Mouse (Mus musculus) 416B (cell line): Measurements from ENCODE around the gene Zfp180.
"Not testable (repeated sequence)": the region's sequence is repeated elsewhere in the genome, so short reads cannot be mapped to it uniquely, and the experiment has no call there.

Experiments
- DNase-seq: peaks from one replicate; pipeline ENCODE4 v3.0.0; 2011; ENCODE audit warnings: low read depth

Gene Zfp180

GRCm38 (mm10) chr7:24081634-24082431 is at the start of gene Zfp180:
Zfp180 (plus strand) TSS chr7:24081924.
- DNase-seq, result peak; percentile 98

- no peak for DNase-seq
Observed at GRCm38 (mm10) chr7:24052660-24053304, 28.9 kb upstream of the Zfp180 start, which contains the start of gene Vmn1r183. Vmn1r183 (plus strand) TSS chr7:24053254.

GRCm38 (mm10) chr7:24074424-24074823 is 7.3 kb upstream of the Zfp180 start:
- not testable (repeated sequence) for DNase-seq

DNA sequence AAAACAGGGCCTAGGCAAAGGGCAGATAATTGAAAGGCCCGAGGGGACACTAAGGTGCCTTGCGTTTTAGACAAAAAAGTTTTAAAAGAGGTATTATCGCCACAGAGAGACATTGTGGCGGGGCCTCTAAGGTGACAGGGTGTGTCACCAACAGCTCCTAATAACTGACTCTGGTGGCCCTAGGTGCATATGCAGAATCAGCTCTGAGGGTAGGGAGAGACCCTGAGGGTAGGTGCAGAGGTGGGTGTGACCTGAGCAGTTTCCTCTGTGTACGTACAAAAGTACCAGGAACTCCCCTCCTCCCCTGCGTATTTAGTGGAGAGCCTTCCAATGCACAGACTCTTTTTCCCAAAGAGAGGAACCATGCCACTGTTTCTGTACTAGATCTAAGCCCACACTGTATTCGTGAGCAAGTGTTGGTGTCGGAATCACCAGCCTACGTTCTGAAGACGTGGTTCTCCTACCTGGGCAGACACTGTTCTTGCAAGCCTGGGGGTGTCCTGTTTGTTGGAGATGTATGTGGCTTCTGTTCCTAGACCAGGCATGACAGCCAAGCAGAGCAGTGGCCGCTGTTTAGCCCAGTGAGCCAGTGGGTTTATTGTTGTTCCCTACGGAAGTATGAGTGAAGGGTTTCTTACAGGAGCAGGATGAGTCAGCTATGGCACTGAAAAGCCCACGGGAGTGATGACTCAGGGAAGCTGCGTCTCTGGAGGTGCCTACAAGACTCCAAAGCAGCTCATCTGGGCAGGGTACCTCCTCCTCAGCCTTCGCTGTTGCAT is 922 bp downstream of the Zfp180 start:
- DNase-seq, result peak; percentile 73

GRCm38 (mm10) chr7:24086871-24087270 is 5.1 kb downstream of the Zfp180 start:
- no peak for DNase-seq

GRCm38 (mm10) chr7:24087485-24088125 is 5.9 kb downstream of the Zfp180 start:
- no peak for DNase-seq

DNA sequence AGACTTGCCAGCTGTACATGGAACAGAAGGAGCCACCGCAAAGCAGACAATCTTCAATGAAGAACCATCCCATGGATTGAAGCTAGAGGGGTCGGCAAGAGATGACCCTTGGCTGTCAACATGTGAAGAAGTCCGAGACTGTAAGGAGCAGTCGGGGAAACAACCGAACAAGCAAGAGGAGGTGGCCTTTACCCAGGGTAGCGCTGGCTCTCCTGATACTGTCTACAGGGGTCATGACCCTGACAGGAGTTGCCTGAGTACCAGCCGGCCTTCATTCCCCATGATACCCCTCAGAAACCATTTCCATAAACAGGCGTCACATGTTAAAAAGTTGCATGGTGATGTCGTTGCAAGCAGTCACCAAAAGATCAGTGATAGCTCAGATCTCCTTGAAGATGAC is 22.7 kb downstream of the Zfp180 start:
- DNase-seq, result no peak

GRCm38 (mm10) chr7:24105144-24105703 is 23.5 kb downstream of the Zfp180 start:
- no peak for DNase-seq

- no peak for DNase-seq
Observed at GRCm38 (mm10) chr7:24110839-24111238, 29.1 kb downstream of the Zfp180 start.

GRCm38 (mm10) chr7:24111772-24112155 is 30.0 kb downstream of the Zfp180 start:
- no peak for DNase-seq

DNA sequence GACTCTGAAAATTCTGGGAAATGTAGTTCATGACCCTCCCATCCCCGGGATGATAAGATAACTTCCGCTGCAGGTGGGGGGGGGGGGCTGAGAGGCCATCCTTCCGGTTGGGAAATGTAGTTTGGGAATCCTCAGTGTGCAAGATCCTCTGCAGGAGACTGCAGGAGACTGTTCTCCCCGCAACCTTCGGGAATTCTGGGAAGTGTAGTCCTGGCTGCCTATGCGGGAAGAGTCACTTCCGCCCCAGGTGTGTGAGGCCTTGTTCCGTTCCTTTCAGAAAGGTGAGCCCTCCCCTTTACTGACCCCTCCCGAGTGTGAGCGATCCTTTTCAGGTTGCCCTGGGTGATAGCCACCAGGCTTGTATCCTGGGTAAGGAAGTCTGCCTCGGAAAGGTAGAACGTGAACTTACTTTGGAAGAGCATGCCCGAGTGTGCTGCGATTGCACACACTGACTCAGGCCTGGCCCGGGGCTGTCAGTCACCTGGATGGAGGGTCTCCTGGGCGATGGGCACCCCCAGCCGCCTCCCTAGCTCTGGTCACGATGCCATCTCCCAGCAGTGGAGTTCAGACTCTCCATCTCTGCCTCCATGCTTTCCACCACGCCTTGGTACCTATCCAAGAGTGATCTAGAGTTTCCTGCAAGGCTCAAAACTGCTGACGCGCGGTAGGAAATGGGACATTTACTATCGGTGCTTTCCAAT is 30.6 kb downstream of the Zfp180 start, which contains the start of gene Zfp112:
TSS of gene Zfp112 (plus strand) at position 159 of the 701 bp plus-strand sequence.
- no peak for DNase-seq

DNA sequence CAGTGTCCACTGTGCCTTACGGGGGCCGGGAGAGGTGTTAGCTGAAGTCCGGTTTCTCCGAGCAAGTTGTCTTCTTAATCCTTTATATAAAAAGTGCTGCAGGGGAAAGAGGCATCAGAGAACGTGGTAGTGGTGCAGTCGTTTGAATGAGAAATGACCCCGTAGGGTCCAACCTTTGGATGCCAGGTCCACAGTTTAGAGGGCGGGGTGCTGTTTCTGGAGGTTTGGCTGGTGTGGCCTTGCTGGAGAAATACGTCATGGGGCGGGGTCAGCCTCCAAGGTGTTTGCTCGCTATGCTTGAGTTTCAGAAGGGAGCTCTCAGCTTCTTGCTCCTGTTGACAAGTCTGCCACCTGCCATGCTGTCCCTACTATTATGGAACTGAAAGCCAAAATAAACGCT is 31.3 kb downstream of the Zfp180 start:
- DNase-seq, result no peak

DNA sequence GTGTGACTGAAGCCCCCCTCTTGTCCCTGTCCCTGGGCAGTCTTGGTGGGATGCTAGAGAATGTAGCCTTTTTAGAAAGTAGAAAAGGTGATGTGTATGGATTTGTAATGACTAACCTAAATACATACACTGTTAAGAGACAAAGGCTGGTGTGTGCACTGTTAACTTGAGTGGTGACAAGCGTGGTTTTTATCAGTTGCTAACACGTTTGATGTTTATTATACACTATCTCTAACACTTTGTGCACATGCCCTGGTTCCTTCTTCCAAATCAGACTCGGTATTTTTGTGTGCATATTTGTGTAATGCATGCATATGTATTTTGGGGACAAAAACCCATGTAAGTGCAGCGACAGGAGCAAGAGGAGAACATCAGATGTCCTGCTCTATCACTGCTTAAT is 34.9 kb downstream of the Zfp180 start:
- no peak for DNase-seq

DNA sequence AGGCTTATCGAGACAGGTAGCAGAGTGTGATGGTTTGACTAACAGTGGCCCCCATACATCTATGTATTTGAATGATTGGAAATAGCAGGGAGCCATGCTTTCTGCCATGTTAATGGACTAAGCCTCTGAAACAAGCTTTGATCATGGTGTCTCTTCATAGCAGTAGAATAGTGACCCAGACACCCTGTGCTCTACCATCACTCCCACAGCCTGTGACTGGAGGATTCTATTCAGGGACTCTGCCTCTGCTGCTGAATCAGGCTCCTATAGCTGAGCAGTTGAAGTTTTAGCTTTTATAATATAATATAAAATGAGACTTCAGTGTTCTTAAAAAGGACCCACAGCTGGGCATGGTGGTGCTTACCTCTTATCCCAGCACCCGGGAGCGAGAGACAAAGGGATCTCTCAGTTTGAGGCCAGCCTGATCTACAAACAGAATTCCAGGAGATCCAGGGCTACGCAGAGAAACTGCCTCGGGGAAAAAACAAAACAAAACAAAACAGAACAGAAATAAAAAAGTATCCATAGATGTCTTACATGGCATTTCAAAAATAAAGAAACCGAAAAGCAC is 51.8 kb downstream of the Zfp180 start:
- DNase-seq, result no peak

DNA sequence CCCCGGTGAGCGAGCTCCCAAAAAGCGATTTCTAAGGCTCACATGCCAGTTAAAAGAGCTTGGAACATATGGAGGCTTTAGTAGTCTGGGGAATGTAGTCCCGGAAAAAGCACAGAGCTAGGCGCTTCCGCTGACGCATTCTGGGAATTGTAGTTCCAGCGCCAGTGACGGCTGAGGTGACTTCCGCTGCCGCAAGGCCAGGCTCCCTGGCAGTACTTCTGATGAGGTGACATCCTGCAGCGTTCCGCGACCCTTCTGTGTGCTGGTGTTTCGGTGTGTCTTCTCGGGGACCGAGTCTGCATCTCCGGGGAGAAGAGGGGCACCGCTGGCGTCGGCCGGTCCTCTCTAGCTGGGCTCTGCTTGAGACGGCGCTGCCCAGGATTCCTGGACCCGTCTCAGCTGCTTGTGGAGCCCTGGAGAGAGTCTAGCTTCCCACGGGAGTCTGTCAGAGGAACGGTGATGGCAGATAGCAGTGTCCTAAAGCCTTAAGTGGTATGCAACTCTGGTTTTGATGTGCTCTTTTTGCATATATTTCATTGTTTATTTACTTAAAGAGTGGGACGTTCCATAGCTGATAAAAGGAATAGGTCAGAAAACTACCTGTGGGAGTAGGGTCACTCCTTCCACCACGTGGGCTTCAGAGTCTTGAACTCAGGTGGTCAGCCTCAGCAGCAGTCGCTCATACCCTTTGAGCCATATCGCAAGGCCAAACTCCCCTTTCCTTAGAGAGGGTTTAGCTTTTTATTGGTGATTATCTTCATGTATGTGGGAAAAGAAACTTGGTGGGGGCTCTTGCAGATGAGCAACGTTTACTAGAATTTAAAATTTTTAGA is 52.5 kb downstream of the Zfp180 start, which contains the start of gene Zfp235:
TSS of gene Zfp235 (plus strand) at position 174 of the 833 bp plus-strand sequence.
- peak; percentile 90 for DNase-seq

- DNase-seq, result peak; percentile 92
Observed at GRCm38 (mm10) chr7:24142566-24142965, 60.8 kb downstream of the Zfp180 start.

DNA sequence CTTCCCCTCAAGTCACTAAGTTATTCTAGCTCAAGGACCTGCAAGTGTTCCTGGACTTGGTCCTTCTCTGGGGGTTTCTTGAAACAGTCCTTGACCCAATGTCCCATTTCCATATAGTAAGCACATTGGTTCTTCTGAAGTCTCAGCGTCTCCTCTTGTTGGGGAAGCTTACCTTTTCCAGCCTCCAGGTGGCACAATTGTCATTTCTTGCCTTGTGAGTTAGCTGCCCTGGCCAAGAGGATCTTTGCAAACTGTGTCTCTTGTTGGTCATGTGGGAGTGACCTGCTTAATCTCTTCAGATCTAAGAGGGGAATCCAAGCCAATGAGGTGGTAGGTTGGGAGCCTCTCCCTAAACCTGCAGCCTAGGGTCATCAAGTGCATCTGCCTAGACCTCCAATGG is 71.5 kb downstream of the Zfp180 start:
- peak; percentile 81 for DNase-seq
